Mouse (Mus musculus): ENCODE measurements around the gene Adarb1.

The Adarb1 gene

DNA sequence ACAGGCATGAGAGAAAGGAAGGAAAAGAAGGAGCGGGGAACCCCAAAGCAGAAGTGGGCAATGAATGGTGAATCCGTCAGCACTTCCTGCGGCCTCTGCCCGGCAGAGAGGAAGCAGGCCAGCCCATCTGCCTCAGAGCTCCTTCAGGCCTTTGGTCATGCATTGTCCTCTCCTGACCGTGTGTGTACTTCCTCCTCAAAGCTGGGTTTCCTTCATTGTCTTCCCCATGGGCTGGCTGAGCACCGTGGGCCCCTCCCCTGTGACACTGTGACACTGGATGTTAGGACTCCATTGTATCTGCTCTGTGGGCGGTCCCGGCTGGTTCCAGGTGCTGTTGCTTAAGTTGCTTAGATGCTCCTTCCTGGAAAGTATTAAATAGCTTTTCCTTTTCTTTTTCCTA lies 151.8 kb downstream of the Adarb1 start:
- DNase-seq (ENCODE audit: low spot score in 2 of 2), result no peak

DNA sequence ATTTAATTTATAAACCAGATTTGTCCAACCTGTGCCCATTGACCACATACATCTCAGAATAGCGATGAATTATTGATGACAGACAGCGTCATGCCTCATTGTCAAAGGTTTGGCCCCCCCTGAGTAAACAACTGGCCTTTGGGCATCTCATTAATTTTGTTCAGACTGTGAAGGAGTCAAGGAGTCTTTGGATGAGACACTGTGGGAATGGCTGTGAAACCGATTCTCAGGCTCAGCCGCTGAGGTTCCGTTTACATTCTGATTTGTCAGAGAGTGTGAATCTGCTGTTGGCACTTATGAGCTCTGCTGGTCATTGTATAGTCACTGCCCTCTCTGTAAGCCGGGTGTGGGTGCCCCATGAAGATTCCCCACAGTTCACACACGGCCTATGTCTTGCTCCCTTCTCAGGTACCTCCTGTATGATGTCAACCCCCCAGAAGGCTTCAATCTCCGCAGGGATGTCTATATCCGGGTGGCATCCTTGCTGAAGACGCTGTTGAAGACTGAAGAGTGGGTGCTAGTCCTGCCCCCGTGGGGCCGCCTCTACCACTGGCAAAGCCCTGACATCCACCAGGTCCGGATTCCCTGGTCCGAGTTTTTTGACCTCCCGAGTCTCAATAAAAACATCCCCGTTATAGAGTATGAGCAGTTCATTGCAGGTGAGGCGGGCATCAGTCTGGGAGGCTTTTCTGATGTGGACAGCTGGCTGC lies 157.7 kb downstream of the Adarb1 start:
- no peak for DNase-seq (ENCODE audit: low spot score in 2 of 2)

- DNase-seq (ENCODE audit: low spot score in 2 of 2), result peak; percentile 76 to 88
Measured at GRCm38 (mm10) chr10:77258704-77259621, 159.1 kb downstream of the Adarb1 start, which contains the start of gene Pofut2. Gene Pofut2, plus strand, starts transcription at chr10:77259218.

GRCm38 (mm10) chr10:77258041-77258590 lies 160.0 kb downstream of the Adarb1 start:
- no peak for DNase-seq (ENCODE audit: low spot score in 2 of 2)

DNA sequence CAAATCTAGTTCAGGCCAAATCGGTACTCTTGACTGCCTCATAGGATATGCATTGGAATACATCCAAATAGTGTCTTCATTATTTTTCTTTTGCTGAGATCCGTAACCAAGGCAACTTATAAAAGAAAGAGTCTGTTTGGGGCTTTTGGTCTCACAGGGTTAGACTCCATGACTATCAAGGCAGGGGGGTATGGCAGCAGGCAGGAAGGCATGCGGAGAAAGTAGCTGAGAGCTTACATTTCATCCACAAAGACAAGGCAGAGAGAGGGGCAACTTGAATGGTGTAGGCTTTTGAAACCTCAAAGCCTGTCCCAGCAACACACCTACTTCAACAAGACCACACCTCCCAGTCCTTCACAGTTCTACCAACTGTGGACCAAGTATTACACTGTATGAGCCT lies 162.4 kb downstream of the Adarb1 start:
- no peak for DNase-seq (ENCODE audit: low spot score in 2 of 2)

- no peak for DNase-seq (ENCODE audit: low spot score in 2 of 2)
Measured at GRCm38 (mm10) chr10:77255231-77255630, 162.8 kb downstream of the Adarb1 start.

- peak; percentile 67 to 80 for DNase-seq (ENCODE audit: low spot score in 2 of 2)
Measured at GRCm38 (mm10) chr10:77252790-77253189, 165.3 kb downstream of the Adarb1 start.

- no peak for DNase-seq (ENCODE audit: low spot score in 2 of 2)
Measured at GRCm38 (mm10) chr10:77251784-77252539, 166.1 kb downstream of the Adarb1 start.

- DNase-seq (ENCODE audit: low spot score in 2 of 2), result no peak
Measured at GRCm38 (mm10) chr10:77251223-77251783, 166.8 kb downstream of the Adarb1 start.

DNA sequence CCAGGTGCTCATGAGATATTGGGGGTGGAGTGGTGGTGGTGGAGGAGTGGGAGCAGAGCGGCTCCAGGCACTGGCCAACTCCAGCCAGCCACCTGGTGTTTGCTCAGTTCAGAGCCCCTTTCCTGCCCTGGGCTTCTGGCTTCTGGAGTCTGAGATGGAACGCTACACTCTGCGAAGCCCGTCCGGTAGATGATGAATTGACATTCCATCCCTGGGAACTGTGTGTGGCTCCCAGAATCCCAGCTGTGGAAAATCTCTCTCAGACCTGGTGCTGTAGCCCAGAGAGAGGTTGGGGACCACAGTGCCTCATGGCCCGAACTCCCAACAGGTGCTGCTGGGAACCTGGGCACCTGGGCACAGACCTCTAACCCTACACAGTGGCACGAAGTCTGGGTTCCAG lies 170.4 kb downstream of the Adarb1 start:
- no peak for DNase-seq (ENCODE audit: low spot score in 2 of 2)

DNA sequence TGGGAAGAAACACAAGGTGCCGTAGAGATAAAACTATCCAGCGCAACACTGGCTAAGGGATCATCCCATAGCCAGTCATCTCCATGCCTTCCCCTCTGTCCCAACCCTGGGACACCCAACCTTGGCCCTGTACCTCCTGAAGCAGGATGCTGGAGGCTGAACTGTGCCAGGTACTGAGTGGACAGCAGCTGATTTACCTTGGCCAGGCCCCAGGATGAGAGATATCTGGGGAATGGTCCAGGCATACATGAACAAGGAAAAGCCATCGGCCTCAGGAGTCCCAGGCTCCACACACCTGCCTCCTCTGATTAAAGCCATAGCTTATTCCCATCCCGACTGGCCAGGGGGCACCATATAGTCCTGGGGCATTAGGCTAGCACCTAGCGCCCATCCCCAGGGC lies 171.0 kb downstream of the Adarb1 start:
- no peak for DNase-seq (ENCODE audit: low spot score in 2 of 2)

DNA sequence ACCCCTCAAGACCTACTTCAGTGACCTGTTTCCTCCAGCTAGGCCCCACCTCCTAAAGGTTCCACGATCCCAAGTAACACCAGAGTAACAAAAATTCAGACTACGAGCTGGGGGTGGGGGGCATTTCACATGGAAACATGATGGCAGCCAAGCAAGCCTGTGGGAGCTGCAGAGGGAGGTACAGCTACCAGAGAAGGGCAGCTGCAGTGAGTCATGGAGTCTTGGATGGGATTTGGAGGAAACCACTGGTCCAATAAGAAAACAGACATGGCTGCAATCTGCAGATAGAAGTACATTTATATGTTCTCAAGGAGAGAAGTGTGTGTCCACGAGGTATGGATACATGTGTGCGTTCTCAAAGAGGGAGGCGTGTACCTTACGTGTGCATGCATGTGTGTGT lies 173.3 kb downstream of the Adarb1 start:
- DNase-seq (ENCODE audit: low spot score in 2 of 2), result no peak

DNA sequence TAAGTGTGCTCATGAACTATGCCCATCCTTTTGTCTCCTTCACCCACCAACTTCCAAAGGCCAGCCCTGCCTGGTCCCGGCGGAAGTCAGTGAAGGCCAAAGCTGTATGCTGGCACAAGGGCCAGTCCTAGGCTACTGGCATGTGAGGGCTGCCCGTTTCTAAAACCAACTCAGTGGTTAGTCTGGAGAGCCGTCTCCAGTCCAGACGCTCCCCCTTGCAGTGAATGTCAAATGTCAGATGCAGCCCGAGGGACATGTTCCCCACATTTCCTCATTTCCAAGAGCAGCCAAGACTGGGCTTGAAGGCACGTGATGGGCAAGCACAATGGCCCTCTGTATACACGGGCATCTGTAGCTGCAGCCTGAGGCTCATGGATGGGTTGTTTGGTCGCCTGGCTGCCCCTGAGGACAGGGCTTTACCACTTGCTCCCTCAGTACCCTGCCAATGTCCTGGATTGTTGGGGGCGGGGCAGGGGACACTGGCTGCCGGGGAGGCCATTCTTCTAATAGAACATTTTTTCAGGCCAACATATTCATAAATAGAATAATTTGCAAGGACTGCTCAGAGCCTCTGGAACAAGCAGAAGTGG lies 174.4 kb downstream of the Adarb1 start:
- no peak for DNase-seq (ENCODE audit: low spot score in 2 of 2)

- no peak for DNase-seq (ENCODE audit: low spot score in 2 of 2)
Measured at GRCm38 (mm10) chr10:77242871-77243270, 175.2 kb downstream of the Adarb1 start.

DNA sequence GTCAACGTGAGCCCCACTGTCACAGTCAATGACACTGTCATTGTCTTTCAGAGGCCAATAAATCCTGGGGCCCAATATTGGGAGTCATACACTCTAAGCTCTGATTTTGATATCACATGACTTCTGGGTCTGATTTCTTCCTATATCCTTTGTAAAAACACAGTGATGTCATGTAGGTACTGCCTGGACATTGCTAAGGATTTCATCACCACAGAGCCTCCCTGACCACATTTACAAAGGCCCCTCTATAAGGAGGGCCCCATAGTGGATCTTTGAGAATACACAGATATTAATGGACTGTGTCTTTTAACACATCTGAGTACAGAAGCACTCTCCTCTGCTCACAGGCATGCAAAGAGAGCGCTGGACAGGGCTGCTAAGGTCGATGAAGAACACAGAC lies 175.7 kb downstream of the Adarb1 start:
- no peak for DNase-seq (ENCODE audit: low spot score in 2 of 2)

DNA sequence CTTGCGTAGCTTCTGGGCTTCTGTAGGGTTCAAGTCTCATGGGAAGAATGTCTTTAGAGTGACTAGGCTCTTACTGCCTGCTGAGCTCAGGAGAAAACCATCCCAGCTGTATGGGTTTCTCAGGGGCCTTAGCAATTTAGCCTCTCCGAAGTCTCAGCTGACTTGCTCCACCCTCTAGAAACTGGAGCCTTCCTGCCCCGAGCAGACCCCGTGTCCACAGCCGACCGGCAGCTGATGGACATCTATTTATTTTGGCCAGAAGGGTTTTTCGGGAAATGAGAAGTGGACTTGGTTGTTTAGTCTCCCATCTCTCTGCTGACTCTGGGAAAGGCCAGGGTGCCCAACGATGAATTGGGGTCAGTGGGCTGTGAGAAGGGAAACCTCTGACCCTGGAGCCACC lies 177.3 kb downstream of the Adarb1 start:
- no peak for DNase-seq (ENCODE audit: low spot score in 2 of 2)
